Mouse (Mus musculus): ENCODE results near the gene Pxdc1. TPM values are rescaled to one million over a fixed set of nuclear protein-coding genes. Genes with fewer than 3 reads are reported as not detected.

Pxdc1 gene
- 10.7 and 13.6 TPM in 2 replicates for polyA plus RNA-seq (2014; fragmentation: Nextera tagmentation; extraction: Ambion mirVana)

DNA sequence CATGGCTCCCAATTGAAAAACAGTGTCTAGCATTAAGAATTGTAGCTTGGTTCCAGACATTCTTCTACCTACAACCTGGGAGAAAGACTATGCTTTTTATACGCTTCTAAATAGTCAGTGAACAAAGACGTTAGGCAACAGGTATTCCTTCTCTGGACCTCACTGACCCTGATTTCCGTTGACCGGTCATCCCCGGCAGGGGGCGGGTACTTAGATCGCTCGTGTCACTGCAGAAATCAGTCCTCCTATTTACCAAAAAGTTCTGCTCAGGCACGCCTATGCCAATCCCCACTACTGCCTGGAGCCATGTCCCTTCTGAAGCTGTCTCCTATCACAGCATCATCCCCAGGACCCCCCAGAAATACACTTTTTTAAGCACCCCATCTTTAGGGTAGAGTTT is at the start of gene Pxdc1:
TSS of gene Pxdc1 (minus strand) at position 96 of the 400 bp plus-strand sequence.
- 5% methylated on average over 9 of the region's 9 CpGs for WGBS
- Histone ChIP-seq H3K27me3 (replicated peaks; ENCODE audit: control insufficient read depth, insufficient read depth, low read length) (peaks cover 22% of the 10 kb centered on the region), H3K4me2 (ENCODE audit: low read length) (peak within 1 kb of the TSS; percentile 78), H3K4me1 (replicated peaks; ENCODE audit: control insufficient read depth, insufficient read depth, low read length) (peaks cover 15% of the 10 kb centered on the region), H3K36me3 (ENCODE audit: control insufficient read depth, insufficient read depth, low read length) (no peaks in the 10 kb centered on the region), H3K4me3 (ENCODE audit: low read depth, low read length) (peak within 1 kb of the TSS; percentile 57), H3K9me3 (ENCODE audit: control insufficient read depth, low read length) (no peaks in the 10 kb centered on the region), H3K9ac (ENCODE audit: low read length) (peak within 1 kb of the TSS; percentile 71), H3K27ac (ENCODE audit: low read depth) (peak within 1 kb of the TSS; percentile 64)
- ATAC-seq (replicated peaks; ENCODE audit: low FRiP score, low TSS enrichment, low read depth) (no peak), DNase-seq (ENCODE audit: low spot score) (peak; percentile 70)

DNA sequence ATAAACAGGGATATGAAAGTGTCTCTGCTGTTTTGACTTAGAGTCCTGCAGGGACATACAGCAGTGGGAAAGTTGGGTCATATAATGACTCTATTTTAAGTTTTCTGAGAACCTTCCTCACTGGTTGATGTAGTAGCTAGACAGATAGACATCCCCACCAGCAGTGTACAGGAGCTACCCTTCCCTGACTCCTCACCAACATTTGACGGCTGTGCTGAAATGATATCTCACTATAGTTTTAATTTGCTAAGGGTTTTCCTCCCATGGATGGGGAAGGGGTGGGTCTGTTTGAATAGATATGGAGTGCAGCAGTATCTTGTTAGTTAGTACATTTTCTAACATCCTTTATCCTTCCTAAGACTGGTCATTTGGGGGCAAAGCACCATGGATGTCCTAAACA is 47.3 kb upstream of the Pxdc1 start:
- ATAC-seq (replicated peaks; ENCODE audit: low FRiP score, low TSS enrichment, low read depth) (no peak), DNase-seq (ENCODE audit: low spot score) (no peak)
- Histone ChIP-seq H3K9me3 (ENCODE audit: control insufficient read depth, low read length) (no peaks in the 10 kb centered on the region), H3K4me1 (replicated peaks; ENCODE audit: control insufficient read depth, insufficient read depth, low read length) (0 out of 2 replicates have a peak, but pooled peaks cover 6% of the 10 kb centered on the region), H3K9ac (ENCODE audit: low read length) (no peak overlapping the region), H3K36me3 (ENCODE audit: control insufficient read depth, insufficient read depth, low read length) (no peaks in the 10 kb centered on the region), H3K4me2 (ENCODE audit: low read length) (no peak overlapping the region), H3K27ac (ENCODE audit: low read depth) (no peak overlapping the region), H3K27me3 (replicated peaks; ENCODE audit: control insufficient read depth, insufficient read depth, low read length) (no peaks in the 10 kb centered on the region), H3K4me3 (ENCODE audit: low read depth, low read length) (no peak overlapping the region)
- 86% methylated on average over 1 of the region's 1 CpGs for WGBS

DNA sequence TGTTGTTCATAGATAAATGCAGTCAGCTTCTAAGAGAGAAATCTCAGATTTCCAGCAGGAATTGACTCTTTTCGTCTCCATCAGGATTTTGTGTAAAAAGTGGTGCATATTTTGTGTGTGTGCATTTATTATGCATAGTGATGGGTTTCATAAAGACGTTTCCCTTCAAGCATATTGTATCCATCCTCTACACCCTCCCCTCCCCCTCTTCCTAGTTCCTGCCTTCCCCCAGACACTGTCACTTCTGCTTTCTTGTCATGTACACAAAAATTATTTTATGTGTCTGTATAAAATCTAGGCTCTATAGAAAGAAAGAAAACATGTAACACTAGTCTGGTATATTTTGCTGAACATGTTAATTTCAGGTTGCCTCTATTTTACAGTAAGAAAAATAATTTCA is 46.8 kb upstream of the Pxdc1 start:
- no peaks in the 10 kb centered on the region for H3K9me3 ChIP-seq (ENCODE audit: control insufficient read depth, low read length)
- DNase-seq (ENCODE audit: low spot score): no peak

DNA sequence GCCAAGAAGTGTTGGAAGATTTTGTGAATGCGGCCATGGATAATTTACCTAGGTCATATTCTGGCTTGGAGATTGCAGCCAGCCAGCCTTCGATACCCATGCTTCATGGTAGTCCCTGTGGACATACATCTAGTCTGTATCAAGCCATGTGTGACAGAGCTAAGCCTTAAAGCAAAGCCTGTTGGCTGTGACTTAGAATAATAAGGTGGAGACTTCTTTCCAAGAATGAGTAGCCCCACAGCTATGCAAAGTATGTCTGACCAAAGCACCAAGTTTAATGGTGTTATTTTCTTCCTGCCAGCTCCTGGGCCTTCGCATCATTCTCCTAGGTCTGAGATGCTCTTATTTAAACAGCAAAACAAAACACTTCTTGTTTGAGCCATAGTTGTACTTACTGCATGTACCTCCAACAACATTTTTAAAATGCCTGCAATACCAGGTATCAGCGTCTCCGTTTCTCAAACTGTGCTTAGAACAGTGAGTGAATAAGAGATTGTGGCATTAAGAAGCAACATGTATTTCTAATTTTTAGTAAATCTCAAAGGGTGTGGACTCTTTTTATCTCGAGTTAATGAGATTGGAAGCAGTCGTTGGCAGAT is 43.5 kb upstream of the Pxdc1 start:
- Histone ChIP-seq H3K27me3 (replicated peaks; ENCODE audit: control insufficient read depth, insufficient read depth, low read length) (no peaks in the 10 kb centered on the region), H3K4me3 (ENCODE audit: low read depth, low read length) (no peak overlapping the region), H3K4me1 (replicated peaks; ENCODE audit: control insufficient read depth, insufficient read depth, low read length) (0 out of 2 replicates have a peak, but pooled peaks cover 10% of the 10 kb centered on the region), H3K4me2 (ENCODE audit: low read length) (no peak overlapping the region), H3K36me3 (ENCODE audit: control insufficient read depth, insufficient read depth, low read length) (no peaks in the 10 kb centered on the region), H3K27ac (ENCODE audit: low read depth) (no peak overlapping the region), H3K9ac (ENCODE audit: low read length) (no peak overlapping the region), H3K9me3 (ENCODE audit: control insufficient read depth, low read length) (no peaks in the 10 kb centered on the region)
- DNase-seq (ENCODE audit: low spot score): no peak
- WGBS: 64% methylated on average over 7 of the region's 7 CpGs
- no peak for ATAC-seq (replicated peaks; ENCODE audit: low FRiP score, low TSS enrichment, low read depth)

More for the DNA sequence above, 46.8 kb upstream of the Pxdc1 start:
- Histone ChIP-seq H3K36me3 (ENCODE audit: control insufficient read depth, insufficient read depth, low read length) (no peaks in the 10 kb centered on the region), H3K9ac (ENCODE audit: low read length) (no peak overlapping the region), H3K4me2 (ENCODE audit: low read length) (no peak overlapping the region), H3K27me3 (replicated peaks; ENCODE audit: control insufficient read depth, insufficient read depth, low read length) (no peaks in the 10 kb centered on the region), H3K4me3 (ENCODE audit: low read depth, low read length) (no peak overlapping the region), H3K4me1 (replicated peaks; ENCODE audit: control insufficient read depth, insufficient read depth, low read length) (0 out of 2 replicates have a peak, but pooled peaks cover 6% of the 10 kb centered on the region), H3K27ac (ENCODE audit: low read depth) (no peak overlapping the region)
- ATAC-seq (replicated peaks; ENCODE audit: low FRiP score, low TSS enrichment, low read depth): no peak
- WGBS: 64% methylated on average over 2 of the region's 2 CpGs

DNA sequence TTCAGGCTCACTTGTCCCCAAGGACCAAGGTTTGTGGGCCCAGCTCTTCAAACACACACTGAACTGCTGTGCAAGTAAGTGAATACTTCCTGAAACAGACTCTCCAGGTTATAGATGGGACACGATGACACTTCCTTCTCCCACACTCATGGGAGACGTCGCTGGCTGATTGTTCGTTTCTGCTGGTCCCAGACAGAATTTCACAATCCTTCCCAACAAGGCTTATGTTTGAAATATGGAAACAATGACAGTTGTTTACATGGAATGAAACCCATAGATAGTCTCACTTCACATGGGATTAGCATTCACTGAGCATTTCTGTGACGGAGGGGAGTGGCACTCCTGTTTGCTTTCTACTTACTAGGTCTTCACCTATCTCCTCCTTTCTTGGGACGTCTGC is 39.8 kb upstream of the Pxdc1 start:
- no peak overlapping the region for H3K27ac ChIP-seq (ENCODE audit: low read depth)
- WGBS: 66% methylated on average over 6 of the region's 6 CpGs
- no peak overlapping the region for H3K4me2 ChIP-seq (ENCODE audit: low read length)
- no peak overlapping the region for H3K9ac ChIP-seq (ENCODE audit: low read length)
- H3K4me3 ChIP-seq (ENCODE audit: low read depth, low read length): no peak overlapping the region
- ATAC-seq (replicated peaks; ENCODE audit: low FRiP score, low TSS enrichment, low read depth): no peak
- no peaks in the 10 kb centered on the region for H3K36me3 ChIP-seq (ENCODE audit: control insufficient read depth, insufficient read depth, low read length)
- 0 out of 2 replicates have a peak, but pooled peaks cover 10% of the 10 kb centered on the region for H3K4me1 ChIP-seq (replicated peaks; ENCODE audit: control insufficient read depth, insufficient read depth, low read length)
- no peak for DNase-seq (ENCODE audit: low spot score)
- no peaks in the 10 kb centered on the region for H3K9me3 ChIP-seq (ENCODE audit: control insufficient read depth, low read length)
- no peaks in the 10 kb centered on the region for H3K27me3 ChIP-seq (replicated peaks; ENCODE audit: control insufficient read depth, insufficient read depth, low read length)

DNA sequence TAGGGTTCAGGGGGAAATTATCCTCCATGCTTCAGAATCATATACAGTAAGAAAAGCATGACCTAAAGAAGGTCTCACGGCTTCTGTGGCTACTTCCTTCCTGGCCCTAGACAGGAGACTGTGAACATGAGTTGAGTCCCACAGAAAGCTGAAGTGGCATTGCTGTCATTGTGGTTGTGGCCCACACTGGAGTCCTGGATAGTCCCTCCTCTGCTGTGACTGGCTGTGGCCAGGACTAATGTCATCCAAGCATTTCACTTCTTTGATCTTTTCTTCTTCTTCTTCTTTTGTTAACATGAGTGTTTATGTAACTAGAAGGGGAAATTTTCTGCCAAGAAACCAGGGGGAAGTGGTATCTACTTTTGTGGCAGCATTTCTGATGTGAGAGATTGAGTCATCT is 37.8 kb upstream of the Pxdc1 start:
- no peak for ATAC-seq (replicated peaks; ENCODE audit: low FRiP score, low TSS enrichment, low read depth)
- H3K27me3 ChIP-seq (replicated peaks; ENCODE audit: control insufficient read depth, insufficient read depth, low read length): no peaks in the 10 kb centered on the region
- H3K27ac ChIP-seq (ENCODE audit: low read depth): no peak overlapping the region
- H3K4me2 ChIP-seq (ENCODE audit: low read length): no peak overlapping the region
- WGBS: 72% methylated on average over 1 of the region's 1 CpGs
- 0 out of 2 replicates have a peak, but pooled peaks cover 4% of the 10 kb centered on the region for H3K4me1 ChIP-seq (replicated peaks; ENCODE audit: control insufficient read depth, insufficient read depth, low read length)
- DNase-seq (ENCODE audit: low spot score): no peak
- no peak overlapping the region for H3K9ac ChIP-seq (ENCODE audit: low read length)
- H3K9me3 ChIP-seq (ENCODE audit: control insufficient read depth, low read length): no peaks in the 10 kb centered on the region
- no peaks in the 10 kb centered on the region for H3K36me3 ChIP-seq (ENCODE audit: control insufficient read depth, insufficient read depth, low read length)
- no peak overlapping the region for H3K4me3 ChIP-seq (ENCODE audit: low read depth, low read length)

DNA sequence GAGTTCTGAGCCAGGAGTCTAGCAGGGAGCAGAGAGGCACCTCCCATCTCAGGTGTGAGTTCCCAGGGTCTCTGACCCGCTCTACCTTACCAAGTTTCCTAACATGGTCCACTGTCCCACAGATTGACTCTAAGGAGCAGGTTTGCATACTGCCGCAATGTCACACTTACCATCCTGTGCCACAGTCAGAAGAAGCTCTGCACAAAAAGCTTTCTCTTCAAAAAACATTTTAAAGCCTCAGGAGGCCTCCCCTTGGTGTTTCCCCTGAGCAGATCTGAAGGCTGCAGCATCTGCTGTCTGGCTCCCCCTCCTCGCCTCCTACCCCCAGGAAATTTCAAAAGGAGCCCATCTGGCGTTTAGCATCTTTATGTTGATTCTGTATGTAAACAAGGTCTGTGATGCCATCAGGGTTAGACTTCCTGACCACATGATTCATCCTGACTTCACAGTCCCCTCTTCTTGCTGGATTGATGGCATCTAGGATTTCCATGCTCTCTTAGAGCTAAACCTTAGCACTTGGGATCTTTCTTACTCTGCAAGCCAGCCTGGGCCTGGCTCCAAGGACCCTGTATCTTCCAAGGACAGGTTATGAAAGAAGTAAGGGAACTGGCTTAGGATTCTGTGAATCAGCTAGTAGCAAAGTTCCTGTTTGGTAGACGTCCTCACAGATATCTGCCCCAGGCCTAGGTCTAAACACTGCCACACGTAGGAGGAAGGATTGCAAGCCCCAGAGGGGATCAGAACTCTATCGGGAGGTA is 31.9 kb upstream of the Pxdc1 start:
- no peak overlapping the region for H3K27ac ChIP-seq (ENCODE audit: low read depth)
- H3K9ac ChIP-seq (ENCODE audit: low read length): no peak overlapping the region
- no peak overlapping the region for H3K4me2 ChIP-seq (ENCODE audit: low read length)
- H3K27me3 ChIP-seq (replicated peaks; ENCODE audit: control insufficient read depth, insufficient read depth, low read length): no peaks in the 10 kb centered on the region
- H3K4me1 ChIP-seq (replicated peaks; ENCODE audit: control insufficient read depth, insufficient read depth, low read length): 0 out of 2 replicates have a peak, but pooled peaks cover 6% of the 10 kb centered on the region
- no peak overlapping the region for H3K4me3 ChIP-seq (ENCODE audit: low read depth, low read length)
- no peaks in the 10 kb centered on the region for H3K9me3 ChIP-seq (ENCODE audit: control insufficient read depth, low read length)
- ATAC-seq (replicated peaks; ENCODE audit: low FRiP score, low TSS enrichment, low read depth) (no peak), DNase-seq (ENCODE audit: low spot score) (no peak)
- H3K36me3 ChIP-seq (ENCODE audit: control insufficient read depth, insufficient read depth, low read length): no peaks in the 10 kb centered on the region
- 57% methylated on average over 7 of the region's 7 CpGs for WGBS

DNA sequence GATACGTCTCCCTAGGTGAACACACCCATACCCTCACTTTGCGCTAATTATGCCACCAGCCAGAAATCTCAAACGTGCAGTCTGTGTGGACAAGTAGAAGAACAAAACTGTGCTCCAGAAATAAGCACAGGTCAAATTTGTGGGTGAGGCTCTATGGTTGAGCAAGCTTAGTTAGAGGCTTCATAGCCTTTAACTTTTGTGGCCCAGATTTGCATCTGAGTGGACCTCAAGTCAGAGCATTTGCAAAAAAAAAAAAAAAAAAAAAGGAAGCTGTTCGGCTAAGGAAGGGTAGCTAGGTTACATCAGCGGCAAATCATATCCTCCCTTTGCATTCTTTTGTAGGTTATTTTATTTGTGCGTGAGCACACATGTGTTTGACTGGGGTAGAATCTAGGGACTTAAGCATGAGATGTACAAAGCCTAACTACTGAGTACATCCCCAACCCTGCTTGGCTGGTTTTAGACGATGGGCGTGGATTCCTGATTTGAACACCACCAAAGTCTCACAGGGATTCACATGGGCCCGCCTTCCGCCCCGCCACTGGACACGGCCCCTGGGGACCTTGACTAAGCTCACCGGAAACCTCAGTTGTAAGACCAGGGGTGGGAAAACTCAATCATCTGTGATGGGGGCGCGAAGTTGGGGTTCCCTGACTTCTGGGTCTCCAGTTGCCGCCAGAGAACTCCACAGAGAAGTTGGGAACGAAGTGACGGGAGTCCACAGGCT is 30.6 kb upstream of the Pxdc1 start:
- H3K27ac ChIP-seq (ENCODE audit: low read depth): no peak overlapping the region
- no peak overlapping the region for H3K9ac ChIP-seq (ENCODE audit: low read length)
- 0 out of 2 replicates have a peak, but pooled peaks cover 6% of the 10 kb centered on the region for H3K4me1 ChIP-seq (replicated peaks; ENCODE audit: control insufficient read depth, insufficient read depth, low read length)
- no peaks in the 10 kb centered on the region for H3K27me3 ChIP-seq (replicated peaks; ENCODE audit: control insufficient read depth, insufficient read depth, low read length)
- ATAC-seq (replicated peaks; ENCODE audit: low FRiP score, low TSS enrichment, low read depth) (no peak), DNase-seq (ENCODE audit: low spot score) (no peak)
- no peak overlapping the region for H3K4me3 ChIP-seq (ENCODE audit: low read depth, low read length)
- no peaks in the 10 kb centered on the region for H3K36me3 ChIP-seq (ENCODE audit: control insufficient read depth, insufficient read depth, low read length)
- H3K9me3 ChIP-seq (ENCODE audit: control insufficient read depth, low read length): no peaks in the 10 kb centered on the region
- WGBS: 89% methylated on average over 18 of the region's 18 CpGs
- H3K4me2 ChIP-seq (ENCODE audit: low read length): no peak overlapping the region

All from intestine, embryonic 14.5 days (tissue).